Mouse (Mus musculus) MEL (cell line): ENCODE data around the gene Cxcr5.

Source experiments
- BHLHE40 ChIP-seq: IDR thresholded peaks from 2 replicates; pipeline ENCODE4 v1.6.1; 2012; ENCODE audit warnings: low read depth, mild to moderate bottlenecking, inconsistent platforms, low read length, improper control_type of control experiment, borderline replicate concordance
- CTCF ChIP-seq, 3 experiments: IDR thresholded peaks in 2 of 3; conservative IDR thresholded peaks in 1 of 3; 2 replicates each; pipeline ENCODE4 v1.5.1; 2011 to 2012; ENCODE audit warnings: low read length in 3 of 3, low read depth in 2 of 3, mild to moderate bottlenecking in 2 of 3, improper control_type of control experiment in 1 of 3, inconsistent platforms in 1 of 3, mixed read lengths in 1 of 3, moderate library complexity in 1 of 3; ENCODE audit not compliant: control insufficient read depth in 1 of 3, insufficient read depth in 1 of 3, poor library complexity in 1 of 3, severe bottlenecking in 1 of 3
- MYC ChIP-seq: IDR thresholded peaks from 2 replicates; pipeline ENCODE4 v1.6.1; 2011; ENCODE audit warnings: low read depth, mild to moderate bottlenecking, low read length, improper control_type of control experiment, moderate library complexity
- NRF1 ChIP-seq: IDR thresholded peaks from 2 replicates; pipeline ENCODE4 v1.6.1; 2014; ENCODE audit warnings: low read depth, mild to moderate bottlenecking, inconsistent platforms, low read length, improper control_type of control experiment, moderate library complexity; ENCODE audit not compliant: poor library complexity, insufficient read depth, severe bottlenecking
- POLR2A ChIP-seq, 2 experiments: IDR thresholded peaks; 2 replicates each; pipeline ENCODE4 v1.6.1; 2011 to 2012; ENCODE audit warnings: low read length in 2 of 2, mild to moderate bottlenecking in 2 of 2, control low read depth in 1 of 2, improper control_type of control experiment in 1 of 2, low read depth in 1 of 2, moderate library complexity in 1 of 2; ENCODE audit not compliant: control insufficient read depth in 1 of 2, insufficient read depth in 1 of 2, poor library complexity in 1 of 2
- POLR2AphosphoS2 ChIP-seq: IDR thresholded peaks from 2 replicates; pipeline ENCODE4 v1.6.1; 2011; ENCODE audit warnings: low read length, improper control_type of control experiment
- SMC3 ChIP-seq: IDR thresholded peaks from 2 replicates; pipeline ENCODE4 v1.6.1; 2011; ENCODE audit warnings: low read depth, low read length, improper control_type of control experiment
- TBP ChIP-seq: IDR thresholded peaks from 2 replicates; pipeline ENCODE4 v1.8.0; 2011; ENCODE audit warnings: low read depth, low read length, improper control_type of control experiment

DNA sequence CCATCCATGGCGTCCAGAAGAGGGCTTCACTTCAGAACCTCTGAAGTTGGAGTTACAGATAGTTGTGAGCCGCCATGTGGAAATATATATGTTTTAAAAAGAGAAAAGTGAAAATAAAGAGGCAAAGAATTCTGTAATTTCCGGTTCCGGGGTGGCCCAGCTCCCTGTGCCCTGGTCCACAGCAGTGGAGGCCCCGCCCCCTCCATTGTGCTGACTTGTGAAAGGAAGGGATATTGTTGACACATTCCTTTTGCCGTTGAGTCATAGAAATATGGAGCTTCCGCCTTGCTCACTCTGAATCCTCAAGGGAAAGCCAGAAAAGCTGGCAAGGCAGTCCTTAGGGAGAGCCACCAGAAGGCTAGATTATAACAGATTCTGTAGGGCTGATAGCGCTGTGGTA lies 9.5 kb downstream of the Cxcr5 start:
- TF ChIP-seq CTCF (IDR thresholded peaks at IDR 0.05 in 2 of 3, conservative IDR thresholded peaks at IDR 0.05 in 1 of 3; ENCODE audit: control insufficient read depth in 1 of 3, insufficient read depth in 1 of 3, low read depth in 2 of 3, low read length in 3 of 3, poor library complexity in 1 of 3, severe bottlenecking in 1 of 3) (no peak), BHLHE40 (no peak), POLR2A (IDR thresholded peaks at IDR 0.05; ENCODE audit: control insufficient read depth in 1 of 2, insufficient read depth in 1 of 2, low read depth in 1 of 2, low read length in 2 of 2, poor library complexity in 1 of 2) (no peak), MYC (no peak), TBP (no peak), SMC3 (no peak), NRF1 (no peak), POLR2AphosphoS2 (no peak)
